Mouse (Mus musculus): ENCODE results near the gene Slc34a1.

Slc34a1 gene

DNA sequence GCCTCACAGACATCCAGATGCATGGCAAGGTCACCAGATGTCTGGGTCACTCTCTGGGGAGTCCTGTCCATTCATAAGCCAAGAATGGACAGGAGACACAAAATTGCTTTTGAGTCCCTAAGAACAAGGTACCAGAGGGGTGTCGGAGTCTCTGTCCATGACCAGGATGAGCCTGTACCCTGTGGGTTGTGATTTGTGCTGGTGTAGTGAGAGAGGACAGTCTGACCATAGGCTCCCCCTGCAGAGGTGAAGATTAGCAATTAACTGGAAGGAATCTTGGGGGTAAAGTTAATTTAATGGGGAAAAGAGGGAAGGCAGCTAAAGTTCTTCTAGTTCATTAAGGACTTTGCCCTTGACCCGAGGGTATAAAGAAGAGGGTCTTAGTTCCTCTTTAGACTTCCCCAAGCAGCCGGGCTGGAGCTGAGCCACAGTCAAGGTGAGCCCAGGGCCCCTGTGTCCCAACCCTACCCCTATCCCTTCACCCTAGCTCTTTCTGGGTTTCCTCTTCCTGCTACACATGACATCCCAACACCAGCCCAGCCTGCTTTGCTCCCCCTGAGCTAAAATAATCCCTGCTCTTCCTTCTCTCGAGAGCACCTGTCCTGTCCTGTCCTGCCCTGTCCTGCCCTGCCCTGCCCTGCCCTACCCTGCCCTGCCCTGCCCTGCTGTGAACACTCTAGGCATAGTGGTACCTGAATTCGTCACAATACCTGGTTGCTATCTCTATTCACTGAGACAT, 1.5 kb downstream of the Slc34a1 start:
- TF ChIP-seq CTCF (conservative IDR thresholded peaks at IDR 0.05; ENCODE audit: low read length), result no peak
- H3K36me3 ChIP-seq (ENCODE audit: insufficient read depth, low read length), result no peaks in the 10 kb centered on the region
- H3K9me3 ChIP-seq (ENCODE audit: low read length), result peaks cover under 1% of the 10 kb centered on the region; the same call in 1 of the 2 replicates
- peaks cover 45% of the 10 kb centered on the region for H3K27me3 ChIP-seq (ENCODE audit: insufficient read depth, low read length)
- no peak overlapping the region for H3K4me3 ChIP-seq (replicated peaks; ENCODE audit: low read length)
- H3K4me1 ChIP-seq (replicated peaks; ENCODE audit: low read depth, low read length), result peaks cover 11% of the 10 kb centered on the region

DNA sequence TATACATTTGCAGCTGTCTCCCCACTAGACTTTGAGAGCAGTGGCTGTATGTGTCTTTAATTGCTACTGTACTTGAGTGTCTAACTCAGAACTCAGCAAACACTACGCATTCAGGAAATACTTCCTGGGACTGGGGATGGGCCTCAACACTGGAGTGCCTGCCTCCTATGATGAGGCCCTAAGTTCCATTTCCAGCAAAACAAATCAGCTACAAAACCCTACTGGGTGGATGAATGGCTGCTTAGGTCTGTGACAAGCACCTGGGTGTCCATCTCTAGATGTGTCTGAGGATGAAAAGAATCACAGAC, 2.0 kb downstream of the Slc34a1 start:
- peaks cover 7% of the 10 kb centered on the region for H3K4me1 ChIP-seq (replicated peaks; ENCODE audit: low read depth, low read length)
- no peak overlapping the region for H3K4me3 ChIP-seq (replicated peaks; ENCODE audit: low read length)
- no peaks in the 10 kb centered on the region for H3K36me3 ChIP-seq (ENCODE audit: insufficient read depth, low read length)
- H3K27me3 ChIP-seq (ENCODE audit: insufficient read depth, low read length), result peaks cover 49% of the 10 kb centered on the region
- H3K9me3 ChIP-seq (ENCODE audit: low read length), result peaks cover 6% of the 10 kb centered on the region; the same call in 1 of the 2 replicates
- TF ChIP-seq NANOG (IDR thresholded peaks at IDR 0.05; ENCODE audit: borderline replicate concordance, low read length) (no peak), POU5F1 (IDR thresholded peaks at IDR 0.05; ENCODE audit: borderline replicate concordance, low read length) (no peak), CTCF (conservative IDR thresholded peaks at IDR 0.05; ENCODE audit: low read length) (no peak)

DNA sequence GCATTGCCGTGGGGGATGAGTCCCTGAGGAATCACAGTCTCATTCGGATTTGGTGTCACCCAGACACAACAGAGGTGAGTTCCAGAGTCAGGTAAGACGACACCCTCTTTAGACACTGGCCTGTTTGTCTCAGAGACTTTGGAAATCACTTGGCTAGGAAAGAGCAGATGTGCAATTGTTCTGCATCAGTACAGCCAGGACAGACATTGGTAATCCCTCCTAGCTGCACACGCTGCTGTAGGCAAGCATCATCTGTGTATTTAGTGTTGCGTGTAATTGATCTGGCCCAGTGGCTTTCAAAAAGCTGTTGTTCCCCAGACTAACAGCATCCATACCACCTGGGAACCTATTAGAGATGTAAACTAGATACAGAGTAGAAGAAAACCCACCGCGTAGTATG, 5.3 kb downstream of the Slc34a1 start:
- Histone ChIP-seq H3K9me3 (ENCODE audit: low read length) (peaks cover 7% of the 10 kb centered on the region; the same call in 1 of the 2 replicates), H3K4me3 (replicated peaks; ENCODE audit: low read length) (no peak overlapping the region)

DNA sequence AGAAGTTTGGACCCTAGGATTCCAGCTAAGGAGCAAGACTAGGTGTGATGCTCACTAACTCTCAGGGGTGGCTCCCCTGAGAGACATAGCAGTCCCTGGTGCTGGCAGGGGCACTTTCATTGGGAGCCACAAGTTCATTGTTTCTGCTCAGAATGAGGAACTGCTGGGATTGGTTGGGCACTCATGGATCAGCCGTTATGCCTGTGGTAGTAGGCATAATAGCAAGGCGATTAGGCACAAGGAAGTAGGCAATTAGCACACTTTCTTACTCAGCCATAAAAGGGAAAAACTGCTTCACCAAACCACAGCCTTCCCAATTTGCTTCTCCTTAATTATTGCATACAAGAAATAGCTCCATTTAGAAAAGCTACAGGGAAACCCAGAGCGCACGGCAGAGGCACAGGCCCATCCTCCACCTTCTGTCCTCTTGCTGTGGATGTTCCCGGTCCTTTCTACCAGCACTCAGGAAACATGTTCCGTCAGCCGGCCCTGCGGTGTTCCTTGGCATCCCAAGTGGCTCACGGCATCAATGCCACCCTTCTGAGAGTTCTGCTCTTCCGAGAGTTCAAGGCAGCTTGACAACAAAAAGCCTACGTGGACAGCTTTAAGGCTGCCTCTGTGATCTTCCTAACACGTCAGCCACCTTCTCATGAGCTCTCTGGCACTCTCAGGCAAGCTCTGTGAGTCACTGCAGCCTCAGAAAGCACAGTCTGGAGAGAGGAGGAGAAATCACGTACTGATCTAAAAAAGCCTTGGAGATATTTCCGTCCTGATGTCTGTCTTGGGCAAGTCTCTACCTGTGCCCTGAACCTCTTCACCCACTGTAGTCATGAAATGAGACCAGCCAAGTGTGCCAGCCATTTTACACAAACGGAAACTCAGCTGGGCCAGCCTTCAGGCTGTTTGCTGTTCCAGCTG, 6.2 kb downstream of the Slc34a1 start:
- Histone ChIP-seq H3K4me1 (replicated peaks; ENCODE audit: low read depth, low read length) (peaks cover 16% of the 10 kb centered on the region), H3K9me3 (ENCODE audit: low read length) (peaks cover 7% of the 10 kb centered on the region; the same call in 1 of the 2 replicates), H3K36me3 (ENCODE audit: insufficient read depth, low read length) (no peaks in the 10 kb centered on the region), H3K27me3 (ENCODE audit: insufficient read depth, low read length) (peaks cover 69% of the 10 kb centered on the region), H3K4me3 (replicated peaks; ENCODE audit: low read length) (no peak overlapping the region)
- TF ChIP-seq CTCF (conservative IDR thresholded peaks at IDR 0.05; ENCODE audit: low read length) (no peak), NANOG (IDR thresholded peaks at IDR 0.05; ENCODE audit: borderline replicate concordance, low read length) (no peak), POU5F1 (IDR thresholded peaks at IDR 0.05; ENCODE audit: borderline replicate concordance, low read length) (no peak)

More for the DNA sequence above, 5.3 kb downstream of the Slc34a1 start:
- Histone ChIP-seq H3K36me3 (ENCODE audit: insufficient read depth, low read length) (no peaks in the 10 kb centered on the region), H3K27me3 (ENCODE audit: insufficient read depth, low read length) (peaks cover 66% of the 10 kb centered on the region), H3K4me1 (replicated peaks; ENCODE audit: low read depth, low read length) (peaks cover 13% of the 10 kb centered on the region)
- no peak for TF ChIP-seq POU5F1 (IDR thresholded peaks at IDR 0.05; ENCODE audit: borderline replicate concordance, low read length)
- TF ChIP-seq NANOG (IDR thresholded peaks at IDR 0.05; ENCODE audit: borderline replicate concordance, low read length), result no peak
- TF ChIP-seq CTCF (conservative IDR thresholded peaks at IDR 0.05; ENCODE audit: low read length), result no peak

DNA sequence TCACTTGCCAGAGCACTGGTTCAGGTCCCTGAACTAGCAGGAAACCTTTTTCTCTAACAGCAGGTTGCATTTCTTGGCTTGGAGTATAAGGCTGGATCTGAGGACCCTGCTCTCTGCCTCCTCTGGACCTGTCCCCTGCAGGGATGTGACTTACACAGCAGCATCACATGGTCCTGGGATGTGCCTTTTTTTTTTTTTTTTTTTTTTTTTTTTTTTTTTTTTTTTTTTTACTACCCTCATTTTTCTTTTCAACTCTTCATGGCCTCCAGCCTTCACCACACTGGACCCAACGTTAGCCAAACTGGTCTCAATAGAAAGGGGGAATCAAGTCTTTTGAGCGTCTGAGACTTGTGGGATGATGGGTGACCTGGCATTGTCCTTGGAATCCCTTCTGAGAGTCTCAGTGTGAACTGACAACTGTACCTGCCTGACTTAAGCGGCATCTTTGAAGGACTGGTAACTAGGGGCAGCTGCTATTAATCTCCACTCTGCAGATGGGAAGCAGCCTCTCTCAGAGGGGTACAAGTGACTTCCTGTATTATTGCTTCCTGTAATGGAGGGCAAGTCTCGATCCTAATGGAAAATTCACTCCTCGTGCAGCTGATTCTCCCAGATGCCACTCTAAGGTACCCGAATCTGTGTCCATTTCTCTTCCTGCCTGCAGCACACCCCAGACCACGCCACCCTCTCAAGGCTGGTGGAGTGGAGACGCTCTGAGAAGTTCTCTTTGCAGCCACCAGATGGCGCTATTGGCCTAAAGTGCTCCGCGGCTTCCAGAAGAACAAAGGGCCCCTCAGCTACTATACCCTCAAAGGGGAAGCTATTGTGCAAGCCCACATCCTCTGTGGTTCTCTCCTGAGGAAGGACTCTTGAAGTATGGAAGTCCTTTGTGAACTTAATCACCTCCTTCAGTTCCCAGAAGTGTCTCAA, 7.1 kb downstream of the Slc34a1 start:
- peaks cover 70% of the 10 kb centered on the region for H3K27me3 ChIP-seq (ENCODE audit: insufficient read depth, low read length)
- no peak overlapping the region for H3K4me3 ChIP-seq (replicated peaks; ENCODE audit: low read length)
- peaks cover 7% of the 10 kb centered on the region; the same call in 1 of the 2 replicates for H3K9me3 ChIP-seq (ENCODE audit: low read length)
- H3K36me3 ChIP-seq (ENCODE audit: insufficient read depth, low read length), result no peaks in the 10 kb centered on the region
- TF ChIP-seq CTCF (conservative IDR thresholded peaks at IDR 0.05; ENCODE audit: low read length) (peak; percentile 96), POU5F1 (IDR thresholded peaks at IDR 0.05; ENCODE audit: borderline replicate concordance, low read length) (no peak), NANOG (IDR thresholded peaks at IDR 0.05; ENCODE audit: borderline replicate concordance, low read length) (no peak)
- H3K4me1 ChIP-seq (replicated peaks; ENCODE audit: low read depth, low read length), result peaks cover 16% of the 10 kb centered on the region

- no peak for TF ChIP-seq CTCF (conservative IDR thresholded peaks at IDR 0.05; ENCODE audit: low read length)
- no peak for TF ChIP-seq NANOG (IDR thresholded peaks at IDR 0.05; ENCODE audit: borderline replicate concordance, low read length)
- TF ChIP-seq POU5F1 (IDR thresholded peaks at IDR 0.05; ENCODE audit: borderline replicate concordance, low read length), result no peak
- H3K4me3 ChIP-seq (replicated peaks; ENCODE audit: low read length), result no peak overlapping the region
- peaks cover 71% of the 10 kb centered on the region for H3K27me3 ChIP-seq (ENCODE audit: insufficient read depth, low read length)
- H3K36me3 ChIP-seq (ENCODE audit: insufficient read depth, low read length), result no peaks in the 10 kb centered on the region
- peaks cover 7% of the 10 kb centered on the region; the same call in 1 of the 2 replicates for H3K9me3 ChIP-seq (ENCODE audit: low read length)
- H3K4me1 ChIP-seq (replicated peaks; ENCODE audit: low read depth, low read length), result peaks cover 16% of the 10 kb centered on the region
Observed at GRCm38 (mm10) chr13:55405783-55406390, 7.9 kb downstream of the Slc34a1 start.

DNA sequence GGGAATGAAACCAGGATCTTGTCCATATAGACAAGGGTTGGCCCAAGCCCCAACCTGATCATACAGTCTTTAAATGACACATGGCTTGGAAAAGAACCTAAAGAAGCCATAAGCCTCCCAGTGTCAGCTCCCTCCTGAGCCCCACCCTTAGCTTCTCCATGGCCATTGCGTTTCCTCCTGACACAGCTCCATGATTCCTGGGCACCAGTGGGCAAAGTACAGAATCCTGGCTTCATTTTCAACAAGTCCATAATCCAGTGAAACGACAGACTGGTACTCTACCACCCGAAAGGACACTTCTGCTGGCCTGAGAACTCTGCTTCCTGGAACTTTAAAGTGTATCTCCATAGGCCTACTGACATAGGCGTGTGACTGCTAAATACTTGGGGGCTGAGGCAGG, 9.4 kb downstream of the Slc34a1 start:
- Histone ChIP-seq H3K27me3 (ENCODE audit: insufficient read depth, low read length) (peaks cover 72% of the 10 kb centered on the region), H3K9me3 (ENCODE audit: low read length) (peaks cover 7% of the 10 kb centered on the region; the same call in 1 of the 2 replicates), H3K36me3 (ENCODE audit: insufficient read depth, low read length) (no peaks in the 10 kb centered on the region), H3K4me1 (replicated peaks; ENCODE audit: low read depth, low read length) (peaks cover 16% of the 10 kb centered on the region), H3K4me3 (replicated peaks; ENCODE audit: low read length) (no peak overlapping the region)
- TF ChIP-seq CTCF (conservative IDR thresholded peaks at IDR 0.05; ENCODE audit: low read length) (no peak), POU5F1 (IDR thresholded peaks at IDR 0.05; ENCODE audit: borderline replicate concordance, low read length) (no peak), NANOG (IDR thresholded peaks at IDR 0.05; ENCODE audit: borderline replicate concordance, low read length) (no peak)
